Mouse (Mus musculus): ENCODE results near the gene Sept10.
"Not testable (repeated sequence)": the region's sequence is repeated elsewhere in the genome, so short reads cannot be mapped to it uniquely, and the experiment has no call there.

Gene Sept10

DNA sequence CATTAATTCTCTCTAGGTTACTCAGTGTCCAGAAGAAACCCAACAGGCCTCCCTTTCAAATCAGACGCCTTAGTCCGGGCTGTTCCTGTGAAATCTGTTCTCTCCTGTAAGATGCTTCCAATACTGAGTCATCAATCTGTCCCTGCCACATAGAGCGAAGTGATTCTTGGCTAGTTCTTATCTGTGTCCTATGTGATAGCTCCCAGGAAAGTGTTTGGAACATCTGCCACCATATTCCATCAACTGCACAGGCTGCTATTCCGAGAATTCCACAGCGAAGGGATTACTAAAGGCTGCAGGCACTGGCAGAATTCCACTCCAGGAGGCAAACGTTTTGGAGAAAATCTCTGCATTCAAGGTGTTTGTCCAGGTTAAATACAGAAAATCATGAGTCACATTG is 94.0 kb downstream of the Sept10 start:
- DNase-seq (ENCODE audit: low read depth), result no peak

DNA sequence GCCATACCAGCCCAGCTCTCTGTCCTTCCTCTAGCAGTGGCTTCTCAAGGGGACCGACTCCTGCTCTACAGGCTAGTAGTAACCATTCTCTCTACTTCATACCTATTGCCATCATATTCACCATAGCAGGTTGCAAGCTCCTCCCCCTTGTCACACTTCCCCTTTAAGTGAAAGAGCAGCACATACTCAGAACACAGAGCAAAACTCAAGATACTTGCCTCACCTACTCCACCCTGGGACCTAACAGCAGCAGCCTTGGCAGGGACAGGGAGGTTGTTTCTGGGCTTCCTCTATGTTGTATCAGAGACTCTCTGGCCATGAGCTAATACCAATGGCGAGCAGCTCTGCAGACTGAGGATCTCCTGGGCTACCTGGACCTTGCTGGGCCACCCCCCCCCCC is 96.2 kb downstream of the Sept10 start:
- no peak for DNase-seq (ENCODE audit: low read depth)

DNA sequence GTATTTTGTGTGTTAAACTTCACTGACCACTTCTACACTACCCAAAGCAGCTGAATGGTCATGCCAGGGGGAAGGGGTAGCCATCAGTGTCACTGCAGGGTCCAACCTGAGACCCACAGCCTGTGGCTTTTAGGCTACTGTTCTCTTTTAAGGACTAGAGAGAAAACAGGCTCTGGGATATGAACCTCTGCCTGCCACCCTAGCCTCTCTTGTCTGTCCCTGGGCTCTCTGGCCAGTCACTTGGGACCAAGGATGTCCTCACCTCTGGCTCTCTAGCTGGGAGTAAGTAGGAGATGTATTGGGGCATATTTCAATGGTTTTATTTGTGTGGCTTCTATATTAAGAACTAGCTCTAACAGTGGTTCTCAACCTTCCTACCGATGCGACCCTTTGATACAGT is 101.8 kb downstream of the Sept10 start:
- no peak for DNase-seq (ENCODE audit: low read depth)

DNA sequence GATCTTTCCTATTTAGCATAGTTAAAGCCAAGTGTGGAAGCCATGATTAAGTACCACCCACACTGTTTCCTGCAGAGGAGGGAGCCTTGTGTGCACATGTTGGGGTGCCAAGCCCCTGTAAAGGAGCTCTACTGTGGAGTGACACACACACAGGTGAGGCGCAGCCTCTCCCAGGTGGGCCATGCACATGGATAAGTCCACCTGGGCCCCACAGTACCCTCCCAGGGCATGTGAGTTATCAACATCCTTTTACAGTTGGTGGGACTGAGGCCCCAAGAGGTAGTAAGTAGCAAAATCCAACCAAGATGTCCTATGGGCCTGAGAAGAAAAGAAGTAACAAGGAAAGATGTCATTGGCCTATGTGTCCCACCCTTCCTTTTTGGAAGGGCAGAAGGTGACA is 102.6 kb downstream of the Sept10 start:
- DNase-seq (ENCODE audit: low read depth), result no peak

DNA sequence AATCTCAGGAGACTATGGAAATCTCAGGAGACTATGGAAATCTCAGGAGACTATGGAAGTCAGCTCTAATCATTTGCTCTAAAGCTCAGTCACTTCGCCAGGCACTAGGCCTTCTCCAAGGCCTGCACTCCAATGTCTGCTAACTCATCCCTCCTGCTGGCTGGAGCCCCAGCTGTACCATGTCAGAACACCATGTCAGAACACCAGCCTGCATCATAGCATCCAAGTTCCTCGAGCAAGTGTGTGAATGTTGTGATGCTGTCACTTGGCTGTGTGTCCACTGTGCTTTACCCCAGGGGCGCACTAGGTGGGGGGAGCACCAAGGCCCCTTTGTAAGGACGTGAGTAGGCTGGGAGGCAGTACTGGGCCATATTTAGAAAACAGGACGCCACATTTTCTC is 104.1 kb downstream of the Sept10 start:
- no peak for DNase-seq (ENCODE audit: low read depth)

DNA sequence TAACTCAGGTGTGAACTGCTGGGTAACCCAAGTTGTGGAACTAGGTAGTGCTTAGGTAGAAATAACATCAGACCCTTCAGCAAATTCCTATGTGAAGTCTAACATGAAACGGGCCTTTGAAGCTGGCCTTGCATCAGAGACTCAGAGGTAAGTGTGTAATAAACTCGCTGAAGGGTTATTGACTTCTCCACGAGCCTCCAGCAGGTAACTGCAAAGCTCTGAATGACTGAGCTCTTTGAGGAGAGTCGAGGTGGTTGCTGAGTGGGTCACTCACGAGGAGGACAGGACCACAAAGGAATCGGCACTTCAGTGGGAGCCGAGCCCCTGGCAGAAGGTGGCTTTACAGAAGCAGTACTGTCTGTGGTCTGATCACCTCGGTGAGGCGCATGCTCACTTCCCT is 105.3 kb downstream of the Sept10 start:
- no peak for DNase-seq (ENCODE audit: low read depth)

DNA sequence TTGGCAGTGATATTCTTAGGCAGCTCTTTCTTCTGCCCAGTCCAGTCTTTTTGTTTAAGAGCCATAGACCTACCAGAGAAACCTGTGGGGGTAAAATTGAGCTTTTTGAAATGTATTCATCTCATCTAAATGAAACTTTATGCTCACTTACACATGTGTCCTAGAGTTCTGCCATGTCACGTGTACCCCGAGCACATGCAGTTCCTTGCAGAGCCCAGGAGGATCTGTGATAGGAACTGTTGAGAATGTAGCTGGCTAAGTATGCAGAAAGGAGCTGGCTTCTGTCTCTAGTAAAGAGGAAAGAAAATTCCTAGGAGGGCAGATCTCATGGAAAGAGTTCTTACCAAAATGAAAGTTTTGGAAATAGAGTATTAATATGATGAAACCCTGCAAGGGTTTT is 106.0 kb downstream of the Sept10 start:
- DNase-seq (ENCODE audit: low read depth), result no peak

DNA sequence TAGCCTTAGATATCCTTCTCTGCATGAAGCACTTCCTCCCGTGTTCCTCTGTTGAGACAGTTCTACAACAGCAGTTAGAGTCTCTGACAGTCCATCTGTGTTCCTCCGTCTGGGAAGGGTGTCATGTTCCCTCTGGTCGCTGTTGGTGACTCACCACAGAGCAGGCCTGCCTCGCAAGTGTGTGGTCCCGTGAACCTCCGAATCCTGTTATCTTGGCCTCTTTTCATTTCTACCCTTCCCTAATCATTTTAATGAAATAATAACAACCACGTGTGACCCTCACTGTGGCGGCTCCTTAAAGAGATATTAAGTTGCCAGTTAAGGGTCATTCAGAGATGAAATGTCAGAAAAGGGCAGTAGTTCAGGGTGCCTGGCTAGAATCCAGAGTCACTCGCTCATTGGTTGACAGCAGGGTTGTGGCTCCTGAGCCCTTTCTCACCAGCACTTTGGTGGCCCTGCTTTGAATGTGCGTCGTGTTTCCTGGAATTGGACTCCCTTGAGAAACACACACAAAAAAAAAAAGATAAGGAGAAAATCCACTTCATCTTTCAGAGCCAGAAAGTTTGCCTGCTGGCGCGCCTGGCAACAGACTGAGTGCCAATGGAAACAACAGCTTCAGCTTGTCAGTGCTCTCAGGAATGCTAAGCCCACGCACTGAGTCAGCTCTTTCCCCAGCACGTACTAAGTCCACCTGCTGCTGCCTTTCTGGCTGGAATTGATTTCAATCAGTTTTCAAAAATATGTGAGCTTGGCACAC is 106.9 kb downstream of the Sept10 start:
- DNase-seq (ENCODE audit: low read depth), result peak; percentile 57

DNA sequence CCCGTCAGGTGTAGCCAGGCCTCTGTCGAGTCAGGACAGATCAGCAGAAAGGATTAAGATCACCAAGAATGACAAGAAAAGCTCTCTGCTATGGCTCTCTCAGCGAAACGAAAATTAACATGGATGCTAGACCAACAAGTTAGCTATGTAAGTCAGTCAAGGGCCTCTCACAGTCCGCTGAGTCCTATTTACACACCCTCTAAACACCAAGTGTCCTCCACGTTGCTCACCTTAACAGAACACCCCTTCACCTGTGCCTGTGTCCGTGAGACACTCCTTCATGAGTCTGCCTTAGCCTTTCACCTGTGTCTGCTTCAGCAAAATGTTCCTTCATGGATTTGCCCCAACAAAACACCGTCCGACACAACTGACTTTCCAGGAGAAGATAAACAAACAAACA is 108.3 kb downstream of the Sept10 start:
- DNase-seq (ENCODE audit: low read depth), result no peak

DNA sequence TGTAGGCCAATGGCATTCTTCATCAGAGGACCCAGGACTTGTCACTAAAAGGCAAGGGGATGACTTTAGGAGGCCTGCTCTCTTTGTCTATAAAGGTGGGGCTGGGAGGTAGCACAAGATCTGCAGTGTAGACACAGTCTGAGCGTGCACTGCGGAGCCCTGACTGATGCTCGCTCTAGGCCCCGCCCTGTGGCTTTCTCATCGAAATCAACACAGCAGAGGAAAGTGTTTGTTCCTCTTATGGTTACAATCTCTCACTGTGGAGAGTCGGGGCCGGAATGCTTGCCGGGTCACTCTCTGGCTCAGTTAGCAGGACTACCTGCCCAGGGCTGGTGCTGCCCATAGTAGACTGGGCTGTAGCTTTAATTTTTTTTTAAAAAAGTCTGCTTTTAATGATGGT is 108.9 kb downstream of the Sept10 start:
- DNase-seq (ENCODE audit: low read depth), result no peak

DNA sequence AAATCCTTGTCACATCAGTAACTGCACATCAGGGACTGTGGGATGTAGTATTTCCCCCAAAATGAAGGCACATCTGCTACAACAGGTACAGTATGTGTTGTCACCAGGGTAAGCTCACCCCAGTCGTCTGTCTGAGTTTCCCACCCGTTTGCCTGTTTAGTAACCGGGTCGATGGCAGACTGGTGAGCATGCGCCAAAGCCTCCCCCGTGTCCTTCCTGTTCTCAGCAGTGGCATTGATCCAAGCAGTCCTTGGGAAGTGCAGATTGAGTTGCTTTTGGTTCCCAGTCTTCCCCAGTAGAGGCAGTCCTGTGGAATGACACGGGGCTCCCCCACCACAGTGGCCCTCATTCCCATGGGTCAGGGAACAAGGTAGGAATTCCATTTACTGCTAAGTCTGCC is 111.3 kb downstream of the Sept10 start:
- no peak for DNase-seq (ENCODE audit: low read depth)

DNA sequence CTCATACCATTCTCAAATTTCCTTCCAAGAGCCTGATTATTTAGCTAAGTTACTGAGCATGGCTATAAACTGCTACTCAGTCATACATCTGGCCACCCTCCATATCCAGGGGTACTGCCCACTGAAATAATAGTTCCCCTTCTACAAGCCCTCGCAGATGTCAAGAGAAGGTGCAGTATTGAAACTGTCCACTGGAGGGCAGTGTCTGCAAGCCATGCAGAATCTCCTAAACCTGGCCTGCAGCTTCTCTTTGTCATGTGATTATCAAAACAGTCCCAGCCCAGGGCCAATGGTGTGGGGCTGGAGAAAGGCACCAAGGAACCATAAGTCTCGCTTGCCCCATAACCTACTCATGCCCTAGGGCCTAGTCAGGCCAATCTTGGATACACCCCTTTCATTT is 112.6 kb downstream of the Sept10 start:
- peak; percentile 89 for DNase-seq (ENCODE audit: low read depth)

DNA sequence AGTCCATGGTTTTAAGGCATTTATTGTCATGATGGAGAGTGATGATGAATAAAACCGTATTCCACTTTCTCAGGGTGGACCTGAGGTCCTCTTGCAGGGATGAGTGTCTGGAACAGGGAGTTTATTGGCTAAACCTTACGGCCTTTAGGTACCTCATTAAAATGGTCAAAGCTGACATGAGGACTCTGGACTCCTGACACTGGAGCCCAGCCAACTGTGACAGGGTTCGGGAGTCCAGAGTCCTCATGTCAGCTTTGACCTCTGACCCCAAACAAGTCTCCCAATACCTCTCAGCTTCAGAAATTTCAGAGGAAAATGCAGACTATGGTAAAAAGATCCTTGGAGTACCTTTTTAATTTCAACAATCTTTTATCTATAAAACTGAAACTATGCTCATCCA is 115.0 kb downstream of the Sept10 start:
- DNase-seq (ENCODE audit: low read depth), result no peak

DNA sequence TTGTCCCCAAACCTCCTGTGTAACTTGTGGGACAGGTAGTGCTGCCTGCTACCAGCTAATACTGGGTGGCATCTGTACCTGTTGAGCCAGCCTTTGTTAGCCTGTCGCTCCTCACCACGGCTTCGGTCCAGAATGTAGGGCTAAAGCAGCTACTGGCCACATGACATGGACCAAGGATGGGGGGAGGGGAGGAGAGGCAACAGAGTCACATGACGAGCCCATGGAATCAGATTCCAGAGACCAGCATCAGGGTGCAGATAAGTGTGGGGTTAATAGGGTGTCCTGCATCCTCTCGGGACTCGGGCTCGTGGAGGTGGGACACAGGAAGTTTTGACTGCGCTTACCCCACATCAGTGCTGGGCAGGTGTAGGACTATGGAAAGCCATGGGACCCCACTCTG is 115.8 kb downstream of the Sept10 start:
- no peak for DNase-seq (ENCODE audit: low read depth)

DNA sequence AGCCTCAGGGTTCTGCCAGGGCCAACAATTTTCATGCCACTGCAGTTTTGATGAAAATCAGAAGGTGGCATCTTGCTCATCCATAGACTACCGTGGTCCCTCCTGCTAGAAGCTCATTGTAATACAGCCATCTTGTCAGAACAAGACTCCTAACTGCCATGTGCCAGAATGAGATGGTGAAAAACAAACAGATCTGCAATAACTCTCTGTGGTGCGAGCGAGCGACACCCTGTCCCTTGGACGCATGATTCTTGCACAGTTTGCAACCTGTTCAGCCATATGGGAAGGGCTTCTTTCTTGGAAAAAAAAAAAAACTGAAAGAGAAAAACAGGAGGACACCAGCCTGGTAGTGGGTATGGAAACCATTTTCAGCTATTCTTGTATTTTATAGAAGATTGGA is 117.0 kb downstream of the Sept10 start:
- DNase-seq (ENCODE audit: low read depth), result no peak

DNA sequence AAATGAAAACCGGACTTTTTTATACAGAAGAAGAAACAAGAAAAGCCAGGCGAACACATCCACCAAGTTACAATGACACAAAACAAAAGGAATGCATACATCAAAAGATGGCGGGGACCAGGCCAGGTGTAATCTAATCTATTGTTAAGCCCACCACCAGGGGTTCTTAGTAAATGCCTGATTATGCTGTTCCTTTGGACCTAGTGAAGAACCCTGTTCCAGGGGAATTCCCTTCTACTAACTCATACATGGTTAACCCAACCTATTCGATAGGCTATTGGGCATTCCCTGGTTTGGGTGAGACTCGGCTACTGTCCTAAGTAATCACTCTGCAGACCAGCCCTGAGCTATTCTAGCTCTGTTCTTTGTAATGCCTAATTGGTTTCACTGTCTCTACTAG is 118.6 kb downstream of the Sept10 start:
- DNase-seq (ENCODE audit: low read depth), result not testable (repeated sequence)

DNA sequence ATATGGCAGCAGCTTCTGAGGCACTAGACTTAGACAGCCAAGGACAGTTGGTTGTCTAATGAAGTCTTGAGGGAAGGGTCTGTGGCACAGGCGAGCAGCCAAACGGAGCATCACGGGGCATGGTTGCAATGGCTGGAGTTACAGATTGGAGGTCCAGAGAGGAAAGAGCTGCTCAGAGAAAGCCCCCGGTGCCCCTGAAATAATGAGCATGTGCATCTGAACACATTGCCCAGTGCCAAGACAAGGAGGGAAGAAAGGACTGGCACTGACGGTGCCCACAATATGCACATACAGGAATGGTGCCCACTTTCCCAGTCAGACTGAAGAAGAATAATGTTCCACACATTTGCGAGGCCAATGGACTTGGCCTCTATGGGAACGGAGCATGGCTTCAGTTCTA is 129.7 kb downstream of the Sept10 start:
- no peak for DNase-seq (ENCODE audit: low read depth)

Data from NIH3T3 (cell line).